Mouse (Mus musculus) 3T3-L1 (cell line): ENCODE data around the gene Cul4b.
"Not testable (repeated sequence)": the region's sequence is repeated elsewhere in the genome, so short reads cannot be mapped to it uniquely, and the experiment has no call there.

Experiments
- DNase-seq: peaks from one replicate; pipeline ENCODE4 v3.0.0-alpha.2; 2015; ENCODE audit warnings: low read depth, low spot score

Cul4b gene

GRCm38 (mm10) chrX:38576078-38576477 lies at the start of gene Cul4b:
Gene Cul4b (minus strand): TSS chrX:38576196.
- DNase-seq = no peak

- peak; percentile 51 for DNase-seq
These were observed 25.0 kb upstream of the Cul4b start for GRCm38 (mm10) chrX:38600995-38601369.

DNA sequence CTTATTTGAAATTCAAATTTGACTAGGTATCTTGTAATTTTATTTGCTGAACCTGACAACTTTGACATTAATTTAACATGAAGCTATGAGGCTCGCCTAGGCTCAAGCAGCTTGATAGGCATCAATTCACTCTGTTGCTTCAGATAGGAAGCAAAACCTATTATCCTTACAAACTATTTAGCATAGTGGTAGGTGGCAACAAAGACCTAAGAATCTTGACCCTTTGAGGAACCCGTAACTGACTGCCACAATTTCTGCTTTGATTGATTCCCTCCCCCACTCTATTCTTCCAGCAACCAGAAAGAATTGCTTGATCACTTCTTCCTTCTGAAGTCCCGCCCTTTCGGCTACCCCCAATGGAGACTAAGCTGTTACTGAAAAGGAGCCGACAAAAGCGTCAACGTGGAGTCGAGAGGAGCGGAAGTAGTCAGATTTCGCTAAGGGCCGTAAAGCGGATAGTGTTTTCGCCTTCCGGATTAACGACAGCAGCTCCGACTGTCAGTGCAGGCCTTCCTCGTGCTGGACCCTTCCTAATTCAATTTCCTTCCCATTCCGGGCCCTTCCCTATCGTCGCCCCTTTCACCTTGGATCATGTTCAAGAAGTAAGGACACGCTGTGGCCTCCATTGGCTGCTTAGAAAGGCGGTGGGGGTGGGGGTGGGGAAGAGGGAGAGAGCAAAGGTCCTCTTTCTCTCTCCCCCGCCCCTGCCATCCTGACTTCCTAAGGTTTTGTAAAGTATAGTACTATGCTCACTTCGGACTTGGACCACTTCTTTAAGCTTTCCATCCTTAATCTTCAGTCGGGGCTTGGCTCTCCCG lies 24.4 kb upstream of the Cul4b start, which contains the start of gene Mcts1:
Mcts1 (plus strand) TSS at position 402 of the 818 bp plus-strand sequence.
- DNase-seq = peak; percentile 94

DNA sequence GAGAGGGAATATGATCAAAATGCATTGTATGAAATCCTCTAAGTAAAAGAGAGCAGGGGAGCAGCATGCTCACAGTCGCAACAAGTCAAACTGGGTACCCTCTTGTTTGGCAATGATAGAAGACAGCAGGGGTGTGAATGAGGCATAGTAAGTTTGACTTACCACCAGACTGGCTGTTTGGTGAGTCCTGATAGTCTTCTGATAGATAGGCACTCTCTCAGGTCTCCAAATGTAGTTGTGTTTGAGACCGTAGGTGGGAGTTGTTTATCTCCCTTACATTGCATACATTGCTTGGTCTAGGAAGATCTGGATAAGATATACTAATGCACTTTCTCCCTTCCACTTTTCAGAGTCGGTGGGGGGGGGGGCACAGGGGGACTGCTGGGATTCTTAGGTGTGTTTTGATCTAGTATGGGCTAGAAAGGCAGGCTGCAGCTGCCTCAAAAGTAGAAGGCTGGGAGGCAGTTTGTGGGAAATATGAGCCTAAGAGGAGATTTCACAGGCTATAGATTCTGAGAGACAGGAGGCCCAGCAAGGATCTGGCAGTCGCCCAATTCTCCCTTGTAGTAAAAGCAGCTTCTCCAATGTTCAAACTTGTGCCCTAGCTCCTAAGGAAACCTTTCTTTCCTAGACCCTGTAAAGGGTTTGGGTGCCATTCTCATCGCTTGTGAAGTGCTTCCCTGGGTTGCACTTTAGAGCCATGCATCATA lies 17.3 kb upstream of the Cul4b start:
- DNase-seq = peak; percentile 44

DNA sequence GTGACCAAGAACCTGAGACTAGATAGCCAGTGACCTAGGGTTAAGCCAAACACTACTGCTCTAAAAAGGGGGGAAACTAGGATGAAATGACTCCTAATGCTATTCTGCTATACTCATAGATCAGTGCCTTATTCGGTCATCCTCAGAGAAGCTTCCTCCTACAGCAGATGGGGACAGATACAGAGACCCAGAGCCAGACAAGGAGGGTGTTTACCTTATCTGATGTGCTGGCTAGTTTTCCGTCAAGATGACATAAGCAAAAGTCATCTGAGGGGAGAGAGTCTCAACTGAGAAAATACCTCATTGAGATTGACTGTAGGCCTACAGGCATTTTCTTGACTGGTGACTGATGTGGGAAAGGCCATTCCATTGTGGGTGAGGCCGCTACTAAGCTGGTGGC lies 15.8 kb upstream of the Cul4b start:
- no peak for DNase-seq

DNA sequence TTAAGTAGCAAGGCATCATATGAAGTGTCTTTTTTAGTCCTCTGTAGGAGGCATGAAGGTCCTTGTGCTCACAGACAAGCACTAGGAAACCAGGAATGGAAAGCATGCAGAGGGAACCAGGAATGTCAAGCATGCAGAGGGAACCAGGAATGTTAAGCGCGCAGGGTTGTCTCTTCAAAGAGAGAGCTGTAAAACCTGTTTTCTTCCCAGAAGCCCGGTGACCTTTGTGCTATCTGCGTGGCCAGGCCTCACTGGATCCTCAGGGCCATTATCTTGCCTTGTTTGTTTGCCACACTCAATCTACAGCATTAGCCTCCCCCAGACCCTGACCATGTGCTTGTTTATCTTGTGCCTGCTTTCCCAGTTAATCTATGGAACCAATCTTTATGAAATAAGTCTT lies 13.8 kb upstream of the Cul4b start:
- DNase-seq = peak; percentile 46

- no peak for DNase-seq
These were observed 7.3 kb upstream of the Cul4b start for GRCm38 (mm10) chrX:38583261-38583660.

DNA sequence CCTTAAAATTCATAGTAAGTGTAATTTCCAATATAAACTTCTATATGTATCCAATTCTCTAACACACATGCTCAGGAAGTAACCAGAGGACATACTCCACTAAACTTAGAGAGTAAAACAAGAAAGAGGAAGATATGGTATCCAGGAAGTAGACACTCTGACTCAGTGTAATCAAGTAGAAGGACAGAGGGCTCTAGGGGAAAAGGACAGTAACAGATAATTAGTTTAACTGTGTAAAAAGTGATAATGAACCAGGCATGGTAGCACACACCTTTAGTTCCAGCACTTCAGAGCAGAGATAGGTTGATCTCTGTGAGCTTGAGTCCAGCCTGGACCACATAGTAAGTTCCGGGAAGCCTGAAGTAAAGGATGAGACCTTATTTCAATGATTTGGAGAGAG lies 5.1 kb upstream of the Cul4b start:
- no peak for DNase-seq

GRCm38 (mm10) chrX:38566521-38567205 lies 9.3 kb downstream of the Cul4b start:
- no peak for DNase-seq

DNA sequence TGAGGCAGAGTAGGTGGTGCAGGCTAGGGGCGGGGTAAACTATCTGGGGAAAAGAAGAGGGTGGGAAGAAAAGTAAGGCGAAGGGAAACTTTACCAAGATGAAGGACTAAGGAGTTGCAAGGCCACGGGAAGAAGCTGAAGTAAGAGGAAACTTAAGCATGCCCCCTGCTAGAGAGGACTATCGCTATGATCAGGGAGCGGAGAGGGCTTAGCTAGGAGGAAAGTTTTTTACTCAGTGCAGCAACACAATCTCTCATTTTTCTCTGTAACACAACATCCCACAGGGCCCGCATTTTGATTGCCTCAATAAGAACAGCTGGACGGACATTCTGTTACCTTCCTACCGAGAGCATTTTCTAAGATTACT lies 10.8 kb downstream of the Cul4b start:
- no peak for DNase-seq

DNA sequence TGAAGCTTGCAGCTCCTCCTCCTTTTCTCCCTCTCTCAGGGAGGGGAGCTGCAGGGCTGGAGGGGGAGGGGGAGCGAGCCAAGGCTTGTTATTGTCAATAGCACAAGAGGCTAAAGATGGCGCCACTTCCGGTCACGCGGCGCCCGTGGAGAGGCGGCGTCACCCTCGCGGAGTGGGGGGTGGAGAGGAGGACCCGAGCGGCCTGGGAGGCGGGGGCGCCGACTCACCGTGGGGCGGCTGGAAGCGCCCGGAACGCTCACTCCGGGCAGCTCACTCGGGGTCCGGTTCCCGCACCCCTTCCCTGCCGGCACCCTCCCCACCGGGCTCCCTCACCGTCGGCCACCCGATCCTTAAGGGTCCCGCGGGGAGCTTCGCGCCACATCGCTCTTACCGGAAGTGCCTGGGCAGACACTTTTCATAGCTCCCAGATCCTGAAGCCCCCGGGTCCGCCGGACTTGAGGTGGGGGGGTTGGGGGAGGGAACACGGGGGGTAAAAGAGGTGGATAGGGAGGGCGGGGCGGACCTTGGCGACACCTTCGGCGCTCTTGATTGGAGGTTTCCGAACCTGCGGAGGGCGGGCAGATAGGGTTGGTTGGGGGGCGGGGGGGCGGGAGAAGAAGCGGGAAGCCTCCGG lies 11.3 kb downstream of the Cul4b start:
- DNase-seq = peak; percentile 89

DNA sequence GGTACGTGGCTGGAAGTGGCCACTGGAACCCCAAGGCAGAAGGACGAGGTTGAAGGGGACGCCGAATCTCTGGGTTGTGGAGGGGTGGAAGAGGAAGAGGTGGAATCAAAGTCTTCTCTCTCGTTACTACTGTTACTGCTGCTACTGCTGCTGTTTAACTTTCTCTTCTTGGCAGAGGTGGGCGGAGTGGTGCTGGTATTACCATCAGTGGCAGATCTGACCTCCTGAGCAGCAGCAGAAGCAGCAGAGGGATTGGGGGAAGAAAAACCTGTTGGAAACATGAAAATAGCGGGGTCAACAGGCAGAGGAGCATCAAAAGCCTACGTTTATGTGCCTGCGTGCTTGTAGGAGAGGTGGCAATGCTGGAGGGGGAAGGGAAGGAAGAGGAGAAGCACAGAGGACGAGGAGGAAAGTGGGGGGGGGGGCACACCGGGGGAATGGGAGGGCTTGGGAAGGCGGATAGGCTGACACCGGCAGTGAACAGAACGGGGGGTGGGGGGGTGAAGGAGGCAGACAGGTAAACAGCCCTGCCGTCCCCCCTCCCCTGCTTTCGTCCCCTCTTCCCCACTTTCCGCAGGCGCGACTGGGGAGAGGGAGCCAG lies 12.0 kb downstream of the Cul4b start:
- peak; percentile 42 for DNase-seq

- DNase-seq = peak; percentile 33
These were observed 22.7 kb downstream of the Cul4b start for GRCm38 (mm10) chrX:38553255-38553654.

DNA sequence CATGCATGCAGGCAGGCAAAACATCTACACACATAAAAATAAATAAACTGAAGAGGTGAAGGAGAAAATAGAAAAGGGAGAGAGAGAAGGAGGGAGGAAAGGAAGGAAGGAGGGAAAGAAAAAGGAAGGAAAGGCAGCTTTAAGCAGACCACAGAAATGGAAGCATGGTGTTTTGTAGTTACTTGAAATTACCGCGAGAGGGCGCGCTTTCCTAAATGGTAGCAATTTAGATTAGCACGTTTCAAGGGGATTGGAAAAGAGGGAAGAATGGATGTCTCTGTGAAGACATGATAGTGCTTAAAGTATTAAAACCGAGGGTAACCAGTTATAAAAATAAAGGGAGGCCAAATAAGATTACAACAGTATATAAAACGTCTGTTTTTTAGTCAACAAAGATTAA lies 61.4 kb downstream of the Cul4b start:
- peak; percentile 73 for DNase-seq

DNA sequence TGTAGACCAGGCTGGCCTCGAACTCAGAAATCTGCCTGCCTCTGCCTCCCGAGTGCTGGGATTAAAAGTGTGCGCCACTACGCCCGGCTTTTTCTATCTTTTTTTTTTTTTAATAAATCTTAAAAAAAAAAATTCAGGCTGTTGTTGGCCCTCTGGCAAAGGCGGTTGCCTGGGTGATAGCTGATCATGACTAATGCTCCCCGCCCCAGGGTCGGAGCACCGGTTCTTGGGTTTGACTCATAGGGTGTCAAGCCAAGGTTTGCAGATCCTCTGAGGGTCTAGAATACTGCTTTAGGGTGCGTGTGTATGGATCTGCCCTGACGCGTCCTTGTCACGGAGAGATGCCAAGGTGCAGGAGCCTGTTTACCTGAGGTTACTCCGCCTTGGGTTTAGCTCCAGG lies 71.2 kb downstream of the Cul4b start:
- peak; percentile 69 for DNase-seq

DNA sequence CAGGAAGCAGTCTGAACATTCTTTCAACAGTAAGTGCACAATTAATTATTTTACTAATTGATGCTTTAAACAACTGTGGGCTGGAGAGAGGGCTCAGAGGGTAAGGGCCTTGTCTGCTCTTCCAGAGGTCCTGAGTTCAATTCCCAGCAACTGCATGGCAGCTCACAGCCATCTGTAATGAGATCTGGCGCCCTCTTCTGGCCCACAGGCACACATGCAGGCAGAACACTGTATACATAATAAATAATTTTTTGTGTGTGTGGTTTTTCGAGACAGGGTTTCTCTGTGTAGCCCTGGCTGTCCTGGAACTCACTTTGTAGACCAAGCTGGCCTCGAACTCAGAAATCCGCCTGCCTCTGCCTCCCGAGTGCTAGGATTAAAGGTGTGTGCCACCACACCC lies 73.8 kb downstream of the Cul4b start:
- not testable (repeated sequence) for DNase-seq

DNA sequence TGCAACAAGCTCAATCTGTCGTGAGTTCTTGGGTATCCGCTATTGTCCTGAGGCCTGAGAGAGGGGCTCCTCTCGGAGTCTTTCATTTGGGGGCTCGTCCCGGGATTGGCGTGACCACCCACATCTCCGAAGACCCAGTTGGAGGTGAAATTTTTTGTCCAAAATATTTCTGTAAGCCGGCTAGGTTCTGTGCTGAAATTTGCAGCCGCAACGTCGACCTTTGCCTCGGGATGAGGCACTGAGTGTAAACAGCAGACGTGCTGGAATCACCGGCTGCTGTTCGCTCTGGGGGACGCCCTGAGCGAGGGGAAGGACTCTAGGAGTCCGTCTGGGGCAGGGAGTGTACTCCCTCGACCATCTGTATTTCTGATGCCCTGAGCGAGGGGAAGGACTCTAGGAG lies 90.5 kb downstream of the Cul4b start:
- DNase-seq = not testable (repeated sequence)
